Mouse (Mus musculus) urinary bladder, postnatal 10 days (tissue): ENCODE data around the gene Prok2.

Experiments
- DNase-seq: peaks from one replicate; pipeline ENCODE4 v3.0.0; 2022; ENCODE audit warnings: low spot score

Gene Prok2

GRCm38 (mm10) chr6:99725971-99726561, at the start of gene Prok2:
Prok2 (minus strand) TSS chr6:99726392.
- no peak for DNase-seq

- no peak for DNase-seq
Observed at GRCm38 (mm10) chr6:99774680-99775079, 48.5 kb upstream of the Prok2 start.

- no peak for DNase-seq
Observed at GRCm38 (mm10) chr6:99768495-99768894, 42.3 kb upstream of the Prok2 start.

- no peak for DNase-seq
Observed at GRCm38 (mm10) chr6:99764916-99765315, 38.7 kb upstream of the Prok2 start.

- no peak for DNase-seq
Observed at GRCm38 (mm10) chr6:99762069-99762985, 36.1 kb upstream of the Prok2 start.

- DNase-seq, result no peak
Observed at GRCm38 (mm10) chr6:99756105-99756504, 29.9 kb upstream of the Prok2 start.

GRCm38 (mm10) chr6:99751308-99751707, 25.1 kb upstream of the Prok2 start:
- DNase-seq, result no peak

- no peak for DNase-seq
Observed at GRCm38 (mm10) chr6:99746275-99746674, 20.1 kb upstream of the Prok2 start.

- no peak for DNase-seq
Observed at GRCm38 (mm10) chr6:99742866-99743265, 16.7 kb upstream of the Prok2 start.

GRCm38 (mm10) chr6:99734666-99735065, 8.5 kb upstream of the Prok2 start:
- no peak for DNase-seq

GRCm38 (mm10) chr6:99732673-99733072, 6.5 kb upstream of the Prok2 start:
- DNase-seq, result no peak

GRCm38 (mm10) chr6:99731926-99732325, 5.7 kb upstream of the Prok2 start:
- DNase-seq, result no peak

GRCm38 (mm10) chr6:99729853-99730252, 3.7 kb upstream of the Prok2 start:
- no peak for DNase-seq

GRCm38 (mm10) chr6:99726576-99727303, 548 bp upstream of the Prok2 start:
- DNase-seq, result no peak

- DNase-seq, result no peak
Observed at GRCm38 (mm10) chr6:99722390-99722789, 3.8 kb downstream of the Prok2 start.

GRCm38 (mm10) chr6:99721032-99721431, 5.2 kb downstream of the Prok2 start:
- no peak for DNase-seq

- no peak for DNase-seq
Observed at GRCm38 (mm10) chr6:99715913-99716312, 10.3 kb downstream of the Prok2 start.

GRCm38 (mm10) chr6:99715191-99715590, 11.0 kb downstream of the Prok2 start:
- no peak for DNase-seq

GRCm38 (mm10) chr6:99713256-99713655, 12.9 kb downstream of the Prok2 start:
- DNase-seq, result no peak

GRCm38 (mm10) chr6:99711576-99712101, 14.6 kb downstream of the Prok2 start:
- DNase-seq, result no peak

- no peak for DNase-seq
Observed at GRCm38 (mm10) chr6:99700484-99700883, 25.7 kb downstream of the Prok2 start.
